In the genomic region with DNA sequence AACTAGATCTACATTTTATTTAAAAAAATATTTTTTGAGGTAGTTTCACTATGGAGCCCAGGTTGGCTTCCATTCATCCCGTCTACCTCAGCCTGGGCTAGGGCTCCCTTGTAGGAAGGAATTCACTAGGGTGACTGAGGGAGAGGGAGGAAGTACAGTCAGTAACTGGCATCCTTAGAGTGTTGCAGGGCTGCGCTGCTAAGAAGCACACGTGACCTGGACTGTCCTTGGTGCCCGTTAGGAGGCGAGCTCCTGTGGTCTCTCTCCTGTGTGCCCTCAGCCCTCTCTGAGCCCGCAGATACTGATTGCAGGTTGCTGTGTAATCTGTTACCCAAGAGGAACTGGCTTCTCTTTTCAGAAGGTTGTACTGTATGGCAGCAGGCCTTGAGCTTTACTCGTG, we compare ENCODE assay signal across 21 mouse cellular contexts. TPM values are rescaled to one million over a fixed set of nuclear protein-coding genes. Genes with fewer than 3 reads are reported as not detected.
DNase-seq lines count a peak whose midpoint lies in the region; ATAC-seq lines count a peak whose summit lies in the region.
"Had no signal": no experiment of that assay in that cellular context is flagged by ENCODE, and none has a peak within 500 bp of the region (broad histone marks: within the 10 kb centered on the region; RNA-seq: fewer than 3 reads in every experiment).

No protein-coding gene starts in this region.

- no peak overlapping the region for H3K4me3 ChIP-seq in embryonic facial prominence, embryonic 11.5 days (ENCODE audit: low read depth, low read length)
- no peak overlapping the region for H3K4me3 ChIP-seq in embryonic facial prominence, embryonic 10.5 days
- no peak overlapping the region for H3K4me3 ChIP-seq in heart, embryonic 11.5 days (ENCODE audit: low read depth, low read length)
- H3K4me3 ChIP-seq: forebrain, embryonic 12.5 days; heart, adult 2 months; heart, embryonic 13.5 days; hindbrain, embryonic 12.5 days had no signal

- H3K27me3 ChIP-seq in embryonic facial prominence, embryonic 11.5 days (ENCODE audit: control insufficient read depth, insufficient read depth, low read length) = no peaks in the 10 kb centered on the region
- H3K27me3 ChIP-seq in embryonic facial prominence, embryonic 10.5 days (replicated peaks; ENCODE audit: low read depth, poor library complexity, severe bottlenecking) = no peaks in the 10 kb centered on the region
- no peaks in the 10 kb centered on the region for H3K27me3 ChIP-seq in heart, embryonic 11.5 days (ENCODE audit: control insufficient read depth, insufficient read depth, low read length)
- H3K27me3 ChIP-seq: forebrain, embryonic 12.5 days; heart, embryonic 13.5 days; hindbrain, embryonic 12.5 days; Patski had no signal

- H3K4me2 ChIP-seq in embryonic facial prominence, embryonic 11.5 days (ENCODE audit: low read depth, low read length) = no peak overlapping the region
- no peak overlapping the region for H3K4me2 ChIP-seq in heart, embryonic 11.5 days
- H3K4me2 ChIP-seq: forebrain, embryonic 12.5 days; heart, embryonic 13.5 days; hindbrain, embryonic 12.5 days had no signal

- 91% methylated on average over 7 of the region's 7 CpGs for WGBS in embryonic facial prominence, embryonic 11.5 days
- 90% methylated on average over 7 of the region's 7 CpGs for WGBS in embryonic facial prominence, embryonic 10.5 days
- WGBS in heart, embryonic 11.5 days (ENCODE audit: insufficient replicate concordance) = 90% methylated on average over 7 of the region's 7 CpGs

- H3K9me3 ChIP-seq in embryonic facial prominence, embryonic 11.5 days (replicated peaks; ENCODE audit: control insufficient read depth, low read length) = no peaks in the 10 kb centered on the region
- no peaks in the 10 kb centered on the region for H3K9me3 ChIP-seq in embryonic facial prominence, embryonic 10.5 days
- H3K9me3 ChIP-seq in heart, embryonic 11.5 days (replicated peaks; ENCODE audit: control insufficient read depth, low read length) = no peaks in the 10 kb centered on the region
- H3K9me3 ChIP-seq: forebrain, embryonic 12.5 days; heart, embryonic 13.5 days; hindbrain, embryonic 12.5 days had no signal

- peaks cover 7% of the 10 kb centered on the region for H3K36me3 ChIP-seq in embryonic facial prominence, embryonic 11.5 days (replicated peaks; ENCODE audit: control insufficient read depth, insufficient read depth, low read depth, low read length)
- peaks cover 100% of the 10 kb centered on the region for H3K36me3 ChIP-seq in embryonic facial prominence, embryonic 10.5 days (replicated peaks)
- peaks cover 42% of the 10 kb centered on the region for H3K36me3 ChIP-seq in heart, embryonic 11.5 days (ENCODE audit: control insufficient read depth, insufficient read depth, low read length)

- no peak for DNase-seq in embryonic facial prominence, embryonic 11.5 days (ENCODE audit: low spot score)
- DNase-seq in embryonic facial prominence, embryonic 10.5 days (ENCODE audit: low spot score) = no peak
- DNase-seq in 416B (ENCODE audit: low read depth) = peak; percentile 60
- no peak for DNase-seq in adrenal gland, postnatal 10 days
- DNase-seq: adrenal gland, postnatal 36 days; cerebellum, adult 8-10 months; cerebellum, postnatal 25 days; gastrocnemius, postnatal 10 days; heart, adult 2 months; heart, postnatal 4 days had no signal

- no peak overlapping the region for H3K27ac ChIP-seq in embryonic facial prominence, embryonic 11.5 days (replicated peaks; ENCODE audit: low read depth, low read length)
- no peak overlapping the region for H3K27ac ChIP-seq in embryonic facial prominence, embryonic 10.5 days (replicated peaks)
- no peak overlapping the region for H3K27ac ChIP-seq in heart, embryonic 11.5 days (ENCODE audit: low read depth, low read length)
- H3K27ac ChIP-seq: forebrain, embryonic 12.5 days; heart, adult 2 months; heart, embryonic 13.5 days; hindbrain, embryonic 12.5 days had no signal

- 0 out of 2 replicates have a peak, but pooled peaks have one; percentile 50 for ATAC-seq in embryonic facial prominence, embryonic 11.5 days (replicated peaks; ENCODE audit: insufficient number of reproducible peaks, low FRiP score, low TSS enrichment, low read depth)
- ATAC-seq in granulocyte monocyte progenitor cell, adult 5-6 weeks (replicated peaks; ENCODE audit: poor library complexity, severe bottlenecking) = peak; percentile 33; the same call in 1 of the 2 replicates
- ATAC-seq in megakaryocyte progenitor cell, adult 5-6 weeks (replicated peaks; ENCODE audit: poor library complexity) = peak; percentile 29; the same call in 1 of the 2 replicates
- no peak for ATAC-seq in heart, embryonic 11.5 days (replicated peaks; ENCODE audit: insufficient number of reproducible peaks, low FRiP score, low TSS enrichment)
- ATAC-seq: activated CD4-positive, CD25-positive, alpha-beta regulatory T cell, adult 4 months; forebrain, embryonic 16.5 days; hindbrain, embryonic 16.5 days; inflammation-experienced regulatory T-cells, adult 6 months; Patski had no signal

- H3K4me1 ChIP-seq in embryonic facial prominence, embryonic 11.5 days (ENCODE audit: control insufficient read depth, insufficient read depth, low read length) = no peaks in the 10 kb centered on the region
- no peaks in the 10 kb centered on the region for H3K4me1 ChIP-seq in embryonic facial prominence, embryonic 10.5 days
- no peaks in the 10 kb centered on the region for H3K4me1 ChIP-seq in heart, embryonic 11.5 days (ENCODE audit: control insufficient read depth, insufficient read depth, low read length)
- H3K4me1 ChIP-seq: forebrain, embryonic 12.5 days; heart, embryonic 13.5 days; hindbrain, embryonic 12.5 days had no signal

- H3K9ac ChIP-seq in embryonic facial prominence, embryonic 11.5 days (replicated peaks; ENCODE audit: low read length) = no peak overlapping the region
- no peak overlapping the region for H3K9ac ChIP-seq in heart, embryonic 11.5 days (ENCODE audit: low read depth, low read length)
- H3K9ac ChIP-seq: forebrain, embryonic 12.5 days; heart, embryonic 13.5 days; hindbrain, embryonic 12.5 days had no signal

RNA-seq across cellular contexts. Expression of gene Ntan1, which starts 10.2 kb away (rescaled TPM):
- polyA plus RNA-seq in embryonic facial prominence, embryonic 11.5 days (2014; fragmentation: Nextera tagmentation; extraction: Ambion mirVana) = 182 and 190 TPM in 2 replicates
- 128 and 149 TPM in 2 replicates for polyA plus RNA-seq in embryonic facial prominence, embryonic 10.5 days (2016; fragmentation: Nextera tagmentation; extraction: Ambion mirVana)
- 61.4 and 76.5 TPM in 2 replicates for total RNA-seq in granulocyte monocyte progenitor cell, adult 5-6 weeks (2014; fragmentation: Nextera tagmentation)
- total RNA-seq in granulocyte monocyte progenitor cell, adult 5-6 weeks (2017) = 51.9 and 56.2 TPM in 2 replicates
- total RNA-seq in megakaryocyte progenitor cell, adult 5-6 weeks (2015) = 97.9 and 123 TPM in 2 replicates
- 65.7 and 68.2 TPM in 2 replicates for total RNA-seq in megakaryocyte progenitor cell, adult 5-6 weeks (2017)
- polyA plus RNA-seq in heart, embryonic 11.5 days (2014; fragmentation: Nextera tagmentation; extraction: Ambion mirVana) = 140 and 149 TPM in 2 replicates
- 10 to 100 TPM; 69.2 to 82.8 TPM for total RNA-seq in adrenal gland, postnatal 10 days (2021)

RNA-seq across cellular contexts. Expression of gene Rrn3, which starts 27.9 kb away (rescaled TPM):
- 80.0 and 84.3 TPM in 2 replicates for polyA plus RNA-seq in embryonic facial prominence, embryonic 11.5 days (2014; fragmentation: Nextera tagmentation; extraction: Ambion mirVana)
- 99.0 and 99.1 TPM in 2 replicates for polyA plus RNA-seq in embryonic facial prominence, embryonic 10.5 days (2016; fragmentation: Nextera tagmentation; extraction: Ambion mirVana)
- total RNA-seq in granulocyte monocyte progenitor cell, adult 5-6 weeks (2014; fragmentation: Nextera tagmentation) = 24.4 and 27.6 TPM in 2 replicates
- 39.9 and 45.5 TPM in 2 replicates for total RNA-seq in granulocyte monocyte progenitor cell, adult 5-6 weeks (2017)
- 28.7 and 34.7 TPM in 2 replicates for total RNA-seq in megakaryocyte progenitor cell, adult 5-6 weeks (2015)
- 45.2 and 49.6 TPM in 2 replicates for total RNA-seq in megakaryocyte progenitor cell, adult 5-6 weeks (2017)
- 54.9 and 58.7 TPM in 2 replicates for polyA plus RNA-seq in heart, embryonic 11.5 days (2014; fragmentation: Nextera tagmentation; extraction: Ambion mirVana)
- 10 to 100 TPM; 37.6 to 38.0 TPM for total RNA-seq in adrenal gland, postnatal 10 days (2021)
